Mouse (Mus musculus) olfactory bulb, adult 2 months (tissue): Measurements from ENCODE around the gene Aagab.

Experiments used
- CTCF ChIP-seq: fragments of 200-500 bp; IDR thresholded peaks from 2 replicates; pipeline ENCODE4 v1.5.1; 2012; ENCODE audit warnings: low read depth, mild to moderate bottlenecking, low read length, moderate library complexity; ENCODE audit not compliant: insufficient read depth
- POLR2A ChIP-seq: fragments of 200-500 bp; IDR thresholded peaks from 2 replicates; pipeline ENCODE4 v1.6.1; 2012; ENCODE audit warnings: mild to moderate bottlenecking, low read depth, low read length, moderate library complexity; ENCODE audit not compliant: insufficient read depth

DNA sequence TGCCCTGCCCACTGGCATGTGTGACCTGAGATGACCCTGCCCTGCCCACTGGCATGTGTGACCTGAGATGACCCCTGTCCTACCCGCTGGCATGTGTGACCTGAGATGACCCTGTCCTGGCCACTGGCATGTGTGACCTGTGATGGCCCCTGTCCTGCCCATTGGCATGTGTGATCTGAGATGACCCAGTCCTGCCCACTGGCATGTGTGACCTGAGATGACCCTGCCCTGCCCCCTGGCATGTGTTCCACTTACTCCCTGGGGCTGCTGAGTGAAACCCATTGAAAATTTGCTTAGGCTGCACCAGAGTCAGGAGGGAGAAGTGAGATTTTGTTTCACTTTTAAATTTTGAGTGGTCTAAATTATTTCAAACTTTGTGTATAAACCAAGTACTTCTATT is 46.1 kb upstream of the Aagab start:
- no peak for TF ChIP-seq POLR2A
- no peak for TF ChIP-seq CTCF
